Mouse (Mus musculus): ENCODE measurements around the gene Glis2. TPM values are rescaled to one million over a fixed set of nuclear protein-coding genes. Genes with fewer than 3 reads are reported as not detected.

The Glis2 gene
- polyA plus RNA-seq, 1 experiment from 2014 or later: 22.3 TPM

- Histone ChIP-seq H3K9me3 (no peaks in the 10 kb centered on the region), H3K27me3 (replicated peaks; ENCODE audit: low read depth, poor library complexity, severe bottlenecking) (no peaks in the 10 kb centered on the region), H3K4me3 (peak overlapping the region; percentile 58), H3K27ac (replicated peaks) (peak overlapping the region; percentile 91), H3K4me1 (peaks cover 27% of the 10 kb centered on the region), H3K36me3 (replicated peaks) (peaks cover 13% of the 10 kb centered on the region)
- peak; percentile 98 for DNase-seq (ENCODE audit: low spot score)
- WGBS: under 1% methylated on average over 43 of the region's 43 CpGs
Measured at GRCm38 (mm10) chr16:4586531-4587123, 7.9 kb upstream of the Glis2 start.

DNA sequence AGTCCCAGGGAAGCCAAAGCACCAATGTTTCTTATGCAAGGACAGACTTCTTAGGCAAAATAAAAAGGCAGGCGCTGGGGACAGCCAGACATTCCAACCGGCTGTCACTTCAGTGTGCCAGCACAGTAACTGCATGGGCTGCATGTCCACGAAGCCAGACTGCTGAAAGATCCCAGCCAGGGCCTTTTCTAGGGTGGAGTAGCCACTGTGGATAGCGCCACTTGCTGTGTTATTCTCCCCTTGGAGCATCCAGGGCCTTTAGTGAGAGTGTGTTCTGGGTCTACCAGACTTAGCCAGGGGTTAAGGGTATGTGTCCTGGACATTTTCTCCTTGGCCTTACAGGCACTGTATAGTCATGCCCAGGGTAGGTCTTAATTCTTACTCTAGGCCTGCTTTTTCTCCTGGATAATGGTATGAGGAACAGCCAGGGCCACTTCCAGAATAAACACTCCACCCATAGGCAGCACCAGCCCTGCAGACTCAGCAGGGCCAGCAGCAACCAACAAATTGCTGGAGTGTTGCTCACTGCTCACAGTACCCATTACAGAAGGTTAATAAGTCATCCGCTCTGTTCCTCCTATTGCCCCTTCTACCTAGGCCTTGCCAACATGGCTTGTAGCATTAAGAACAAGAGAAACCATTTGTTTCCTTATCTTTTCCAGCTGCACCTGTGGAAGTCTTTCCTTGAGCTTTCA, 6.8 kb upstream of the Glis2 start:
- peaks cover 32% of the 10 kb centered on the region for H3K4me1 ChIP-seq
- peak; percentile 18 for DNase-seq (ENCODE audit: low spot score)
- no peaks in the 10 kb centered on the region for H3K9me3 ChIP-seq
- H3K4me3 ChIP-seq: peak overlapping the region; percentile 58; the same call in 1 of the 2 replicates
- 57% methylated on average over 5 of the region's 5 CpGs for WGBS
- peak overlapping the region; percentile 91 for H3K27ac ChIP-seq (replicated peaks)
- H3K36me3 ChIP-seq (replicated peaks): peaks cover 13% of the 10 kb centered on the region
- no peaks in the 10 kb centered on the region for H3K27me3 ChIP-seq (replicated peaks; ENCODE audit: low read depth, poor library complexity, severe bottlenecking)

DNA sequence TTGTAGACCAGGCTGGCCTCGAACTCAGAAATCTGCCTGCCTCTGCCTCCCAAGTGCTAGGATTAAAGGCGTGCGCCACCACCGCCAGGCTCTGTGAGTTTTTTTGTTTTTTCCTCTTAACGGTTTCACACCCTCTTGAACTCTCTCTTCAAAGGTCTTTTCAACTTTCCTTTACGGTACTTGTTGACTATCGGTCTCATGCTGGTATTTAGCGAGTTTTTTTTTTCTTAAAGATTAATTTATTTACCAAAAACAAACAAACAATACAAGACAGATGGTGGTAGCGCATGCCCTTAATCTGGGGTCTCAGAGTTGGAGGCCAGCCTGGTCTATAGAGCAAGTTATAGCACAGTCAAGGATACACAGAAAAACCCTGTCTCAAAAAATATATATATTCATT, 4.3 kb upstream of the Glis2 start:
- Histone ChIP-seq H3K27ac (replicated peaks) (no peak overlapping the region), H3K36me3 (replicated peaks) (peaks cover 13% of the 10 kb centered on the region), H3K27me3 (replicated peaks; ENCODE audit: low read depth, poor library complexity, severe bottlenecking) (no peaks in the 10 kb centered on the region), H3K4me3 (no peak overlapping the region), H3K9me3 (no peaks in the 10 kb centered on the region), H3K4me1 (peaks cover 53% of the 10 kb centered on the region)
- WGBS: 95% methylated on average over 9 of the region's 9 CpGs
- DNase-seq (ENCODE audit: low spot score): no peak

DNA sequence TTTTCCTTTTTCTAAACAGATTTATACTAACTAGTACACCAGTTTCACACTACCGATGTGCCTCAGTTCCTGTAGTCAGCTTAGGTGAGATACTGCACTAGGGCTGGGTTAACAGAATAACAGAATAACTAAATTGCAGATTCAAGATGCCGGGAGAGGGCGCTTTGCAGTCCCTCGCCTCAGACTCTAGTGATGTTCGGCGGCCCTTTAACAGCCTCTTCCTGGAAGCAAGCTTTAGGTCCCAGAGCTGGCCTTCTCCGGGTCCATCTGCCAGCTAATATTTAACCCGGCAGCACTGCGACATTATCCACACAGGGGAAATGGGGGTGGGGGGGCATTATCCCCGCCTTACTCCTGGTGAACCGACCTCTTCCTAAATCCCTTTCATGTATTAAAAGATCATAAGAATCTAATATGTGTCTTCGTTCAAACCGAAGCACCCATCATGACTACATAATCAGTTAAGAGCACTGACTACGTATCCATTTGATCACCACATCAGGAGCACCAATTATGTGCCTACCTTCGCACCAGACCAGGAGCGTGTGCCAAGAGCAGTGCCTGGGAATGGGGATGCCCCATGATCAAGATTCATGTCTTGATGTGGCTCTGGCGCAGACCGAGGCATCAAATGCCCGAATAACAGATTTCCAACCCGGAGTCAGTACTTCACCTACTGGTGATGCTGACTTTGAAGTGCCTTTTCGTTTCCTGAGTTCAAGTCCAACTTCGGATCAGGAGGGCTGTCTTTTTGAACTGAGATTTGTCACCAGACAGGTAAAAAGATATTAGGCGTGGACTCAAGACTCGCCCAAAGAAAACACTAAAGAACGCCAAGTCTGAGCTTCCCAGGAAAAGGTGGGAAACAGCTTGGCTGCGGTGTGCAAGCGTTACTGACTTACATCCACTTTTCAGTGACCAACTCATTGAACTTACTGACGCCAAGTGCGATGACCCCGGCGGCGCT, 1.3 kb upstream of the Glis2 start:
- WGBS: 16% methylated on average over 32 of the region's 32 CpGs
- H3K36me3 ChIP-seq (replicated peaks): peaks cover 13% of the 10 kb centered on the region
- peak; percentile 62 for DNase-seq (ENCODE audit: low spot score)
- H3K9me3 ChIP-seq: no peaks in the 10 kb centered on the region
- H3K27me3 ChIP-seq (replicated peaks; ENCODE audit: low read depth, poor library complexity, severe bottlenecking): no peaks in the 10 kb centered on the region
- H3K4me1 ChIP-seq: peaks cover 56% of the 10 kb centered on the region
- H3K27ac ChIP-seq (replicated peaks): peak overlapping the region; percentile 96
- H3K4me3 ChIP-seq: peak overlapping the region; percentile 83

- H3K4me1 ChIP-seq: peaks cover 74% of the 10 kb centered on the region
- no peaks in the 10 kb centered on the region for H3K27me3 ChIP-seq (replicated peaks; ENCODE audit: low read depth, poor library complexity, severe bottlenecking)
- WGBS: under 1% methylated on average over 46 of the region's 52 CpGs
- no peaks in the 10 kb centered on the region for H3K9me3 ChIP-seq
- H3K27ac ChIP-seq (replicated peaks): peak overlapping the region; percentile 96
- DNase-seq (ENCODE audit: low spot score): no peak
- H3K4me3 ChIP-seq: peak overlapping the region; percentile 83
- H3K36me3 ChIP-seq (replicated peaks): peaks cover 12% of the 10 kb centered on the region
Measured at GRCm38 (mm10) chr16:4594814-4595526, 457 bp downstream of the Glis2 start.

DNA sequence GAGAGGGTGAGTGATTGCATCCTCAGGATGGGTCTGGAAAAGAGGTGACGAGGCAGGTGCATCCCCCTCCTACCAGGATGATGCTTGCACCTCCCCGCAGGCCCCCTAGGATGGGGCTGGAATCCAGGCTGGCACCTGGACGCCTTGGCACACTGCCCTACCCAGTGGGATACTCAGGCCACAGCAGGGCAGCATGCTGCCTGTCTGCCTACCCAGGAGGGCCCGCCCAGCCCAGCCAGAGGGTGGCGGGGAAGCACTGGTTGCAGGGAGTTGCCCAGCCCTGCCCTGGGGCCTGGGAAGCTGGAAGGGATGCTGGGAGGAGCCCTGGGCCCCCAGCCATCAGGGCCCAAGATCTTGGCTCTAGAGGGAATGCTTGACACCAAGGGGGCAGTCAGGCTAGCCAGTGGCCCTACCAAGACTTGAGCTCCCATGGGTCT, 1.0 kb downstream of the Glis2 start:
- H3K36me3 ChIP-seq (replicated peaks): peaks cover 6% of the 10 kb centered on the region
- no peaks in the 10 kb centered on the region for H3K9me3 ChIP-seq
- H3K4me3 ChIP-seq: peak overlapping the region; percentile 83
- 0% methylated on average over 5 of the region's 5 CpGs for WGBS
- DNase-seq (ENCODE audit: low spot score): peak; percentile 38
- H3K4me1 ChIP-seq: peaks cover 80% of the 10 kb centered on the region
- no peaks in the 10 kb centered on the region for H3K27me3 ChIP-seq (replicated peaks; ENCODE audit: low read depth, poor library complexity, severe bottlenecking)
- H3K27ac ChIP-seq (replicated peaks): peak overlapping the region; percentile 96

DNA sequence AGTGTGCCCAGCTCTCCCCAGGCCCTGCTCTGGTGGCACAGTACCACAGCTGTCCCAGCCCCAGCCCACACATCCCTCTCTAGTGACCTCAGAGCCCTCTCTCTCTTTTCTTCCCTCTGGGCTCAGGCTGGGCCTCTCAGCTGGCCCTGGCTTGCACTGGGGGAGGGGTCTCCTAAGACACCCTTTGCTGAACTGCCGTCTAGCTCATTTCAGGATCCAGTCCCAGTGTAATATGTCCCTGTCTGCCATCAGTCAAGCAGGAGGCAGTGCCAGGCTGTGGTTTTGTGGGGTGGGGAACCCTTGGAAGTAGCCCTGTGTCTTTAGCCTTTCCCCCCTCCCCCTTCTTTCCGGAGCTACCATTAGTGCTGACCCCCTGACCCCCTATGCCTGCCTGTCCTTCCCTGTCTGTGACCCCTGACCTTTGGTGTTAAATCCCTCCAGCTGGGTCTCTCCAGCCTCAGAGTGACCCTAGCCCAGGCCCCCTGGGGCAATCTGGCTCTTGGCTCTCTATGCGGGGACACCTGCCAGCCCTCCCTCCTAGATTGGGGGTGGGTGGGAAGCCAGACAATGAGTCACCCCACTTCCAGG, 1.7 kb downstream of the Glis2 start:
- peak; percentile 65 for DNase-seq (ENCODE audit: low spot score)
- Histone ChIP-seq H3K4me1 (peaks cover 87% of the 10 kb centered on the region), H3K9me3 (no peaks in the 10 kb centered on the region), H3K36me3 (replicated peaks) (0 out of 2 replicates have a peak, but pooled peaks cover 2% of the 10 kb centered on the region), H3K27me3 (replicated peaks; ENCODE audit: low read depth, poor library complexity, severe bottlenecking) (no peaks in the 10 kb centered on the region), H3K4me3 (peak overlapping the region; percentile 83), H3K27ac (replicated peaks) (peak overlapping the region; percentile 96)
- 5% methylated on average over 3 of the region's 3 CpGs for WGBS

DNA sequence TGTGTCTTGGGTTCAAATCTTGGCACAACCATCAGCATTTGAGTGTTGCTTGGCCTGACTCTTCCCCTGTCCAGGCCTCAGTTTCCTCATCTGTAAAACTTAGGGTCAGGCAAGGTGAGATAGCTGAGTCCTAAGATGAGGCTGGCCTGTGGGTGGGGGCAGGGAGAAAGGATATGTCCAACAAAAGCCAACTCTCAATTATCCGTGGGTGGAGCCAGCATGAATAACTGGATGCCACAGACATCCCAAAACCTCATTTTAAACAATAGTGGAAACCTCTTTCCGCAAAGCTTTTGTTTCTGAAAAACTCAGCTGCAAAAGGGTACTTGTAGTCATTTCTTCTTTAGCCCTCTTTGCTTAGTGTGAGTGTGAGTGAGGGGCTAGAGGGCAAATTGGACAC, 2.3 kb downstream of the Glis2 start:
- H3K4me1 ChIP-seq: peaks cover 93% of the 10 kb centered on the region
- 49% methylated on average over 2 of the region's 2 CpGs for WGBS
- H3K36me3 ChIP-seq (replicated peaks): 0 out of 2 replicates have a peak, but pooled peaks cover 2% of the 10 kb centered on the region
- no peaks in the 10 kb centered on the region for H3K9me3 ChIP-seq
- H3K27me3 ChIP-seq (replicated peaks; ENCODE audit: low read depth, poor library complexity, severe bottlenecking): no peaks in the 10 kb centered on the region
- peak; percentile 7 for DNase-seq (ENCODE audit: low spot score)
- H3K27ac ChIP-seq (replicated peaks): peak overlapping the region; percentile 96
- H3K4me3 ChIP-seq: peak overlapping the region; percentile 83

GRCm38 (mm10) chr16:4597296-4597695, 2.8 kb downstream of the Glis2 start:
- WGBS: 61% methylated on average over 7 of the region's 7 CpGs
- peaks cover 96% of the 10 kb centered on the region for H3K4me1 ChIP-seq
- 0 out of 2 replicates have a peak, but pooled peaks cover 2% of the 10 kb centered on the region for H3K36me3 ChIP-seq (replicated peaks)
- peak; percentile 27 for DNase-seq (ENCODE audit: low spot score)
- H3K27me3 ChIP-seq (replicated peaks; ENCODE audit: low read depth, poor library complexity, severe bottlenecking): no peaks in the 10 kb centered on the region
- H3K27ac ChIP-seq (replicated peaks): peak overlapping the region; percentile 96
- peak overlapping the region; percentile 83 for H3K4me3 ChIP-seq
- H3K9me3 ChIP-seq: no peaks in the 10 kb centered on the region

DNA sequence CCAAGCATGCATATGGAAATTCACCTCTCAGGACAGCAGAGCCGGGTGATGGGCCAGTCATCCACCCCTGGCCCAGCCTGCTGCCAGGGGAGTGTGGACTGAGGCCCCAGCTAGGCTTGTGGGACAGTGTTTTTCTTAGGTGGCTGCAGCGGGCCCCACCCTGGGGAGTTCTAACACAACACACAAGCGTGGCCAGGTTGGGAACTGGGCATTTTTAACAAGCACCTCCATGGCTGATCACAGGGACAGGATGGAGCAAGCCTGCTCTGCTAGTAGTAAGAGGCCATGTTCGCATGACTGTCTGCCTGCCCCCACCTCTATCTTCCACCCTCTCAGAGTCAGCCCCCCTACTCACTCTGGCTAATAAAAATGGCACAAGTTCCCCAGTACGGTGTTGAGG, 3.5 kb downstream of the Glis2 start:
- peak; percentile 8 for DNase-seq (ENCODE audit: low spot score)
- peak overlapping the region; percentile 96; the same call in 1 of the 2 replicates for H3K27ac ChIP-seq (replicated peaks)
- WGBS: 68% methylated on average over 5 of the region's 5 CpGs
- peaks cover 96% of the 10 kb centered on the region for H3K4me1 ChIP-seq
- no peaks in the 10 kb centered on the region for H3K9me3 ChIP-seq
- H3K4me3 ChIP-seq: peak overlapping the region; percentile 83
- no peaks in the 10 kb centered on the region for H3K27me3 ChIP-seq (replicated peaks; ENCODE audit: low read depth, poor library complexity, severe bottlenecking)
- 0 out of 2 replicates have a peak, but pooled peaks cover 2% of the 10 kb centered on the region for H3K36me3 ChIP-seq (replicated peaks)

GRCm38 (mm10) chr16:4598891-4599543, 4.5 kb downstream of the Glis2 start:
- Histone ChIP-seq H3K4me3 (peak overlapping the region; percentile 83; the same call in 1 of the 2 replicates), H3K9me3 (no peaks in the 10 kb centered on the region), H3K27me3 (replicated peaks; ENCODE audit: low read depth, poor library complexity, severe bottlenecking) (no peaks in the 10 kb centered on the region), H3K4me1 (peaks cover 96% of the 10 kb centered on the region), H3K27ac (replicated peaks) (peak overlapping the region; percentile 96), H3K36me3 (replicated peaks) (0 out of 2 replicates have a peak, but pooled peaks cover 2% of the 10 kb centered on the region)
- WGBS: 22% methylated on average over 6 of the region's 6 CpGs
- DNase-seq (ENCODE audit: low spot score): peak; percentile 40

Data from embryonic facial prominence, embryonic 10.5 days (tissue).